Mouse (Mus musculus): Measurements from ENCODE around the gene Efhd2. TPM values are rescaled to one million over a fixed set of nuclear protein-coding genes. Genes with fewer than 3 reads are reported as not detected.
A peak's percentile ranks its signal among the peaks of the same experiment; 100 is the strongest.

The Efhd2 gene
- polyA plus RNA-seq, 1 experiment = 23.8 TPM

DNA sequence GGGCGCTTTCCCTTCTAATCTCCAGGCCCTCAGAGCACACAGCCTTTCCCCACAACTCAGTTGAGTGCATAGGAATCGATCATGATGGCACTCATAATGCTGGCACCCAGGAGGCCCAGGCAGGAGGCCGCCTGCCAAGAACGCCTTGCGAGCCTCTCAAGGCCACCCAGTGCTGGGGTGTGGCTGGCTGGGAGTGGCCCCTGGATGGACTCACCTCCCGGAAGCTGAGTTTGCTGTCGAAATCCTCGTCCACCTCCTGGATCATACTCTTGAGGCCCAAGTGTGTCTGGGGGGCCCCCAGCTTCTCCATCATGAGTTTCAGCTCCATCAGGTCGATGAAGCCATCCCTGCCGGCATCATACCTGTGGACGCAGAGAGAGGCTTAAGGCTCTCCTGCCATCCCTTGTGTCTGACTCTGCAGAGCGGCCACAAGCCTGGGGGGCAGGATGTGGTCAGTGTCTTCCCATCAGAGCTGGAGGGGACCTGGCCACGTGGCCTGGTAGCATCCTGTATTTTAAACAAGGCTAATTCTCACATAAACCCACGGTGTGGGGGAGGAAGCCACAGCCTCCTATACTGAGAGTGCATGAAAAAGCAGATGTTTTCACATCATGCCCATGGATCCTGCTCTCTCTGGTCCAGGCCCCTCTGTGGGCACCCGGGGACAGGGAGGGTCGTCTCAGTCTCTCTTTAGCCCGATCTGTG, 13.0 kb downstream of the Efhd2 start:
- Histone ChIP-seq H3K4me1 (ENCODE audit: control insufficient read depth, insufficient read depth, low read length) (no peaks in the 10 kb centered on the region; the same call in 1 of the 2 replicates), H3K27ac (ENCODE audit: control insufficient read depth, insufficient read depth, low read depth, low read length, poor library complexity) (peak overlapping the region; percentile 60), H3K4me3 (replicated peaks; ENCODE audit: control insufficient read depth, low read depth, low read length) (peak overlapping the region; percentile 19)
- whole genome bisulfite sequencing = 45% methylated on average over 17 of the region's 17 CpGs
- TF ChIP-seq CTCF (IDR thresholded peaks at IDR 0.05; ENCODE audit: control insufficient read depth, insufficient read depth, low read length) (no peak), POLR2A (IDR thresholded peaks at IDR 0.05; ENCODE audit: borderline replicate concordance, control insufficient read depth, low read depth, low read length) (0 out of 2 replicates have a peak, but pooled peaks have one; percentile 8)

DNA sequence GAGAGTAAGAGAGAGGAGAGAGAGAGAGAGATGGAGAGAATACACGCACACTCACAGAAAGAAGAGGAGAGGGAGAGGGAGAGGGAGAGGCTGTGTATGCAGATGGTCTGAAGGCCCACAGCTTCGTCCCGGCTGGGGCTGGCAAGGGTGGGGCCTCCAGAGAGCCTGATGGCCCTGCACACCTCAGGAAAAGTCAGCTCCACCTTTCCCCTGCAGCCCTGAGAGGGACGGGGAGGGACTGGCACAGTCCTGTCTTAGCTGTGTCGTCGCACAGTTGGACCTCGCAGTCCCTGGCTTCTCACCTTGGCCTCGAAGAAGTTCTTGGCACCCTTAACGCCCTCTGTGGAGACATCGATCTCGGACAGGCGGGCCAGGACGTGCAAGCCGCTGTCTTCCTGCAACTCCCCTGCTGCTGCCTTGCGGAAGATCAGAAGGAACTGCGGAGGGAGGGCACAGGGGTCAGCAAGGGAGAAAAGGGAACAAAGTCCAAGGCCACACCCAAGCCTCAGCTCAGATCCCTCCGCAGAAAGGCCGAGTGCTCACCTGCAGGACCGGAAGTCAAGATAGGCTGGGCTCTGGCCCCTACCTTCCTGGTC, 14.4 kb downstream of the Efhd2 start:
- Histone ChIP-seq H3K4me3 (replicated peaks; ENCODE audit: control insufficient read depth, low read depth, low read length) (peak overlapping the region; percentile 49), H3K4me1 (ENCODE audit: control insufficient read depth, insufficient read depth, low read length) (no peaks in the 10 kb centered on the region; the same call in 1 of the 2 replicates), H3K27ac (ENCODE audit: control insufficient read depth, insufficient read depth, low read depth, low read length, poor library complexity) (peak overlapping the region; percentile 73)
- 58% methylated on average over 19 of the region's 19 CpGs for WGBS
- TF ChIP-seq CTCF (IDR thresholded peaks at IDR 0.05; ENCODE audit: control insufficient read depth, insufficient read depth, low read length) (no peak), POLR2A (IDR thresholded peaks at IDR 0.05; ENCODE audit: borderline replicate concordance, control insufficient read depth, low read depth, low read length) (no peak)

DNA sequence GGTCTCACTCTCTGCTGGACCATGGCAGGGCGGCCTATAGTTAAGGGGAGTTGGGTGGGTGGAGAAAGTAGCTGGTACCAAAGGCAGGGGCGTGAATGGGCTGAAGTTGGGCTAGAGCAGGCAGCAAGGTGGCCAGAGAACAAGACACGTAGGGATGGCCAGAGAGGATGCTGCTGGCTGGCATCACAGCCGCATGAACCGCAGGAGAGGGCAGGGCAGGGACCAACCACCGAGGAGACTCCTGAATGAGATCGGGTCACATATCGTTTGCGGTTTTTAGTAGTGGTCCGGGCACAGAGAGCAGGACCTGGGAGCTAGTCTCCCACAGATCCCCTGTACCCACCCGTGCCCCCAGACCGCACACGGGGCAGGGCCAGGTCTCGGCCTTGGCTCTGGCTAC, 15.4 kb downstream of the Efhd2 start:
- WGBS = 92% methylated on average over 14 of the region's 14 CpGs
- H3K27ac ChIP-seq (ENCODE audit: control insufficient read depth, insufficient read depth, low read depth, low read length, poor library complexity) = no peak overlapping the region
- H3K4me1 ChIP-seq (ENCODE audit: control insufficient read depth, insufficient read depth, low read length) = no peaks in the 10 kb centered on the region; the same call in 1 of the 2 replicates
- H3K4me3 ChIP-seq (replicated peaks; ENCODE audit: control insufficient read depth, low read depth, low read length) = no peak overlapping the region
- TF ChIP-seq CTCF (IDR thresholded peaks at IDR 0.05; ENCODE audit: control insufficient read depth, insufficient read depth, low read length) = no peak

DNA sequence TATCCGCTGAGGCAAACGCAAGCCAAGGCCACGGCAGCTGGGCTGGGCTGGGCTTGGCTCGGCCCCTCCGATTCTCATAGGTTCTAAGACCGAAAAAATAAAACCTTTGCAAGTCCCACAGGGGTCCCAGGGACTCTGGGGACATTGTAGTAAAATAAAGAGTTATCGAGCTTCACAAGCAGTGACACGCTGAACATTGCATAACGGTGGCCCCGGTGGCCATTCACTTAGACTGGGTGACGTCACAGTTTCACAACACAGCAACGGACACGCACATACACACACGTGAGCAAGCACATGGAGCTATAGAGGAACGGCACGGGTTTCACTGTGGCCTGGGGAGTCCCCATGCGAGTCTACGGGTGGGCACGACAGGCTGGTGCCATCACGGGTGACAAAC, 16.2 kb downstream of the Efhd2 start:
- no peak overlapping the region for H3K27ac ChIP-seq (ENCODE audit: control insufficient read depth, insufficient read depth, low read depth, low read length, poor library complexity)
- 61% methylated on average over 20 of the region's 20 CpGs for WGBS
- H3K4me1 ChIP-seq (ENCODE audit: control insufficient read depth, insufficient read depth, low read length) = no peaks in the 10 kb centered on the region; the same call in 1 of the 2 replicates
- no peak overlapping the region for H3K4me3 ChIP-seq (replicated peaks; ENCODE audit: control insufficient read depth, low read depth, low read length)
- TF ChIP-seq POLR2A (IDR thresholded peaks at IDR 0.05; ENCODE audit: borderline replicate concordance, control insufficient read depth, low read depth, low read length) (no peak), CTCF (IDR thresholded peaks at IDR 0.05; ENCODE audit: control insufficient read depth, insufficient read depth, low read length) (no peak)

DNA sequence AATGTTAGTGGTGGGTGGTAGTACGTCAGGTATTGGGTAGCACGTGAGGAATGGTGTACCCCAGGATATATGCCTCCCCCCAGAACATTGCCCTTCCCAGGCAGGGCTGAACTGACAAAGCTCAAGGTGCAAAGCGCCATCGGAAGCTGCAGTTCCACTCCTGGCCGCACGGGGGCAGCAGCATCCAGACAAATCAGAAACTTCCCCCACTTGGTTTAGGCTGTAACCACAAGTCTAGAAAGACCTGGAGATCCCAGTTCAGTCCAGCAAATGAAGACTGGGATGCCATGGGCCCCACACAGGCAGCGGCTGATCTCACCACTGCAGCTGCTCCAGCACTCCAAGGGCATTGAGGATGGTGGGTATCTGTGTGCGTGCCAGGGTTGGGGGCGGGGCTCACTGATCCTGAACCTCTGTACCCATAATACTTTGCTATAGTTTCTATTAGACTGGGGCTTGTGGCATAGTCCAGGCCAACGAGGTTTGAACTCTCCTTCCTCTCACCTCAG, 17.2 kb downstream of the Efhd2 start:
- TF ChIP-seq POLR2A (IDR thresholded peaks at IDR 0.05; ENCODE audit: borderline replicate concordance, control insufficient read depth, low read depth, low read length) (peak; percentile 43; the same call in 1 of the 2 replicates), CTCF (IDR thresholded peaks at IDR 0.05; ENCODE audit: control insufficient read depth, insufficient read depth, low read length) (peak; percentile 97)
- no peaks in the 10 kb centered on the region; the same call in 1 of the 2 replicates for H3K4me1 ChIP-seq (ENCODE audit: control insufficient read depth, insufficient read depth, low read length)
- H3K4me3 ChIP-seq (replicated peaks; ENCODE audit: control insufficient read depth, low read depth, low read length) = no peak overlapping the region
- WGBS = 18% methylated on average over 10 of the region's 10 CpGs
- H3K27ac ChIP-seq (ENCODE audit: control insufficient read depth, insufficient read depth, low read depth, low read length, poor library complexity) = no peak overlapping the region

DNA sequence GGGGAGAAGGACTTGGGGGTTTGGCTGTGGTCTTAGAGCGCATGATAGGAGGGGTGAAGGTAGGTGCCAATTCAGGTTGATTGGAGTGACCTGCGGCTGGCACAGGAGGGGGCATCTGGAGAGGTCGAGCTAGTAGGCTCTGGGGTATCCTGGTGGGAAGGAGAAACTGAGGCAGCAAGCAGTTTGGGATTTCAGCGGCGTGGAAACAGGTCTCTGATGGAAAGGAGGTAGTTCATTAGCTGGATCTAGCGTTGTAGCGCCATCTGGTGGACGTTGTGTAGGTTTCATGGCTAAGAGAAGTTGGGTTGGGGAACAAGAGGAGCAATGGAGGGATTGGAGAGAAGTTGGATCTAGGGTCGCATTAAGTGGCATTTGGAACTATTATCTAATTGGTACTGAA, 21.3 kb downstream of the Efhd2 start:
- 45% methylated on average over 9 of the region's 9 CpGs for WGBS
- no peaks in the 10 kb centered on the region; the same call in 1 of the 2 replicates for H3K4me1 ChIP-seq (ENCODE audit: control insufficient read depth, insufficient read depth, low read length)
- H3K4me3 ChIP-seq (replicated peaks; ENCODE audit: control insufficient read depth, low read depth, low read length) = no peak overlapping the region
- no peak overlapping the region for H3K27ac ChIP-seq (ENCODE audit: control insufficient read depth, insufficient read depth, low read depth, low read length, poor library complexity)
- TF ChIP-seq CTCF (IDR thresholded peaks at IDR 0.05; ENCODE audit: control insufficient read depth, insufficient read depth, low read length) = peak; percentile 73
- TF ChIP-seq POLR2A (IDR thresholded peaks at IDR 0.05; ENCODE audit: borderline replicate concordance, control insufficient read depth, low read depth, low read length) = no peak

DNA sequence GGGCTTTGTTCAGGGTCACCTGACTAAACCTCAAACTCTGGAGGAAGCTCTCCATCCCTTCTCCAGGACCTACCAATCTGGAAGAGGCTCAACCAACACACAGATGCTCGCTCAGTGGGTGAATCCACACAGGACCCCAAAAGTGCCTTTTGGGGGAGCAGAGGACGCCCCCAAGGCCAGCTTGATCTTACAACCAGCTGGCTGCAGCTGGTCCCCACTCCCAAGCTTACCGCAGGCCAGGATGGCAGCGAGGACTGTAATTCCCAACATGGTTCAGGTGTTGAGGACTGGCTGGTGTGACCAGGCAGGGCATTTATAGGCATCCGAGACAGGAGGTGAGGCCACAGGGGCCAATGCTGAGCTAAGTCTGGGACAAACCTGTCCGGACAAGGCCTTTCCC, 28.7 kb downstream of the Efhd2 start, which contains the start of gene Ctrc:
Gene Ctrc (minus strand): TSS at position 361 of the 400 bp plus-strand sequence.
- Histone ChIP-seq H3K4me1 (ENCODE audit: control insufficient read depth, insufficient read depth, low read length) (no peaks in the 10 kb centered on the region), H3K4me3 (replicated peaks; ENCODE audit: control insufficient read depth, low read depth, low read length) (no peak within 1 kb of the TSS), H3K27ac (ENCODE audit: control insufficient read depth, insufficient read depth, low read depth, low read length, poor library complexity) (no peak within 1 kb of the TSS; the same call in 1 of the 2 replicates)
- TF ChIP-seq CTCF (IDR thresholded peaks at IDR 0.05; ENCODE audit: control insufficient read depth, insufficient read depth, low read length) (no peak), POLR2A (IDR thresholded peaks at IDR 0.05; ENCODE audit: borderline replicate concordance, control insufficient read depth, low read depth, low read length) (no peak)
- WGBS = 80% methylated on average over 6 of the region's 6 CpGs

DNA sequence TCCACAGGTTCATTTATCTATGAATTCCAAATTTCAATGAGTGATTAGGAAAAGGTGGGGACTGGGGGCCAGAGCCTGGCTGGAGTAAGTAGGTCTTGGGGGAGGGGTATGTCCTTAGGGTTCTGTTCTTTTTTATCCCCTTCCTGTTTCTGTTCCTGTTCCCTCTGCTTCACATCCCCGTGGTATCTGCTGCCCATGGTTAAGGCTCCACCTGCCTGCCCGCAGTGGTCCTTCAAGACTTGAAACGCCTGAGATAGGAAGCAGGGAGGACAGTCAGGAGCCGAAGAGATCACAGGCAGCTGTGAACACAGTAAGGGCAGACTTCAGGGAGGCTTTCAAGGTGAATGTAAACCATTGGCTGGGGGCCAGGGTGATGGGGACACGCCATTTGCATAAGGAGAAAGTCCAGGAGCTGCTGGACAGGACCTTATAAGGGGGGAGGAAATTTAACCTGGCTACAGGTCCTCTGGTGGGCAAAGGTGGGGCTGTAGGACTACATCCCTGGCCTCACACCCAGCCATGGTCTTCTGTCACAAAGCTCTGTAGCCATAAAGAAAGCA, 40.1 kb downstream of the Efhd2 start:
- no peak overlapping the region for H3K27ac ChIP-seq (ENCODE audit: control insufficient read depth, insufficient read depth, low read depth, low read length, poor library complexity)
- H3K4me3 ChIP-seq (replicated peaks; ENCODE audit: control insufficient read depth, low read depth, low read length) = no peak overlapping the region
- no peaks in the 10 kb centered on the region; the same call in 1 of the 2 replicates for H3K4me1 ChIP-seq (ENCODE audit: control insufficient read depth, insufficient read depth, low read length)
- no peak for TF ChIP-seq POLR2A (IDR thresholded peaks at IDR 0.05; ENCODE audit: borderline replicate concordance, control insufficient read depth, low read depth, low read length)
- TF ChIP-seq CTCF (IDR thresholded peaks at IDR 0.05; ENCODE audit: control insufficient read depth, insufficient read depth, low read length) = no peak
- WGBS = 31% methylated on average over 5 of the region's 5 CpGs
